Mouse (Mus musculus) lung, embryonic 16.5 days (tissue): ENCODE measurements at regions not wholly inside any gene's neighbourhood (a gene's known extent, or its start where the extent isn't known, plus 50 kb on each side); places are given as distances from the start of the nearest gene placed in this dataset.

Source experiments
- ATAC-seq: fragments of 200-750 bp; cut with Nextera tagmentation; 2 replicates; pipeline ENCODE4 v1.8.0; 2017; ENCODE audit warnings: low read depth, mild to moderate bottlenecking, moderate library complexity
- H3K27ac ChIP-seq: fragments of 300-500 bp; sonication (generic); 2 replicates; pipeline ENCODE4 v1.5.1; 2014; ENCODE audit warnings: mild to moderate bottlenecking, control low read depth, low read length
- H3K27me3 ChIP-seq: fragments of 300-500 bp; sonication (generic); 2 replicates; pipeline ENCODE4 v1.6.1; 2014; ENCODE audit warnings: low read depth, low read length, mixed read lengths; ENCODE audit not compliant: control insufficient read depth, insufficient read depth
- H3K36me3 ChIP-seq: fragments of 300-500 bp; sonication (generic); 2 replicates; pipeline ENCODE4 v1.6.1; 2014; ENCODE audit warnings: low read length; ENCODE audit not compliant: control insufficient read depth, insufficient read depth
- H3K4me1 ChIP-seq: fragments of 300-500 bp; sonication (generic); replicated peaks from 2 replicates; pipeline ENCODE4 v1.6.1; 2014; ENCODE audit warnings: low read length, mixed read lengths; ENCODE audit not compliant: control insufficient read depth, insufficient read depth
- H3K4me2 ChIP-seq: fragments of 300-500 bp; sonication (generic); 2 replicates; pipeline ENCODE4 v1.6.1; 2014; ENCODE audit warnings: low read depth, low read length, control low read depth
- H3K4me3 ChIP-seq: fragments of 300-500 bp; sonication (generic); 2 replicates; pipeline ENCODE4 v1.5.1; 2014; ENCODE audit warnings: mild to moderate bottlenecking, low read length, control low read depth
- H3K9ac ChIP-seq: fragments of 300-500 bp; sonication (generic); 2 replicates; pipeline ENCODE4 v1.6.1; 2014; ENCODE audit warnings: low read length, control low read depth
- H3K9me3 ChIP-seq: fragments of 300-500 bp; sonication (generic); 2 replicates; pipeline ENCODE4 v1.6.1; 2016; ENCODE audit warnings: low read length; ENCODE audit not compliant: control insufficient read depth
- WGBS: fragments of 180-500 bp; shearing (Covaris S2); extraction: QIAGEN DNeasy Blood & Tissue Kit; methylation state at CpG from one replicate; pipeline ENCODE4 v1.1.7; 2014; 5-methylcytosine and 5-hydroxymethylcytosine counted together

GRCm38 (mm10) chr8:25311811-25312533 lies 487.8 kb upstream of the Adam5 start:
- H3K9ac ChIP-seq: no peak overlapping the region
- ATAC-seq: no peak
- no peaks in the 10 kb centered on the region for H3K9me3 ChIP-seq
- no peaks in the 10 kb centered on the region for H3K36me3 ChIP-seq
- no peak overlapping the region for H3K4me3 ChIP-seq
- 47% methylated on average over 12 of the region's 12 CpGs for WGBS
- H3K4me2 ChIP-seq: no peak overlapping the region
- H3K27ac ChIP-seq: no peak overlapping the region
- no peaks in the 10 kb centered on the region for H3K27me3 ChIP-seq
- H3K4me1 ChIP-seq: peaks cover 6% of the 10 kb centered on the region

GRCm38 (mm10) chr8:25307956-25308355 lies 483.8 kb upstream of the Adam5 start:
- H3K4me1 ChIP-seq: peaks cover 13% of the 10 kb centered on the region
- 82% methylated on average over 4 of the region's 4 CpGs for WGBS
- no peaks in the 10 kb centered on the region for H3K27me3 ChIP-seq
- H3K9me3 ChIP-seq: no peaks in the 10 kb centered on the region
- no peak overlapping the region for H3K4me3 ChIP-seq
- H3K4me2 ChIP-seq: no peak overlapping the region
- no peaks in the 10 kb centered on the region for H3K36me3 ChIP-seq
- H3K27ac ChIP-seq: no peak overlapping the region
- ATAC-seq: no peak
- no peak overlapping the region for H3K9ac ChIP-seq

GRCm38 (mm10) chr8:25307511-25307910 lies 483.3 kb upstream of the Adam5 start:
- H3K9me3 ChIP-seq: no peaks in the 10 kb centered on the region
- H3K4me2 ChIP-seq: no peak overlapping the region
- H3K27ac ChIP-seq: 0 out of 2 replicates have a peak overlapping the region, but pooled peaks have one; percentile 38
- no peak overlapping the region for H3K9ac ChIP-seq
- ATAC-seq: no peak
- 73% methylated on average over 11 of the region's 11 CpGs for WGBS
- H3K36me3 ChIP-seq: no peaks in the 10 kb centered on the region
- no peak overlapping the region for H3K4me3 ChIP-seq
- H3K27me3 ChIP-seq: no peaks in the 10 kb centered on the region
- H3K4me1 ChIP-seq: peaks cover 13% of the 10 kb centered on the region

GRCm38 (mm10) chr8:25306769-25307491 lies 482.8 kb upstream of the Adam5 start:
- Histone ChIP-seq H3K4me3 (no peak overlapping the region), H3K4me1 (peaks cover 13% of the 10 kb centered on the region), H3K9me3 (no peaks in the 10 kb centered on the region), H3K27ac (0 out of 2 replicates have a peak overlapping the region, but pooled peaks have one; percentile 38), H3K9ac (no peak overlapping the region), H3K4me2 (no peak overlapping the region), H3K27me3 (no peaks in the 10 kb centered on the region), H3K36me3 (no peaks in the 10 kb centered on the region)
- 56% methylated on average over 15 of the region's 15 CpGs for WGBS
- 0 out of 2 replicates have a peak, but pooled peaks have one; percentile 40 for ATAC-seq
